Mouse (Mus musculus): ENCODE measurements around the gene Akirin2.

The Akirin2 gene

GRCm38 (mm10) chr4:34584871-34585607, 34.3 kb downstream of the Akirin2 start:
- DNase-seq: no peak

- no peak for DNase-seq
These were observed 52.4 kb downstream of the Akirin2 start for GRCm38 (mm10) chr4:34603123-34603522.

GRCm38 (mm10) chr4:34606658-34607057, 55.9 kb downstream of the Akirin2 start:
- no peak for DNase-seq

DNA sequence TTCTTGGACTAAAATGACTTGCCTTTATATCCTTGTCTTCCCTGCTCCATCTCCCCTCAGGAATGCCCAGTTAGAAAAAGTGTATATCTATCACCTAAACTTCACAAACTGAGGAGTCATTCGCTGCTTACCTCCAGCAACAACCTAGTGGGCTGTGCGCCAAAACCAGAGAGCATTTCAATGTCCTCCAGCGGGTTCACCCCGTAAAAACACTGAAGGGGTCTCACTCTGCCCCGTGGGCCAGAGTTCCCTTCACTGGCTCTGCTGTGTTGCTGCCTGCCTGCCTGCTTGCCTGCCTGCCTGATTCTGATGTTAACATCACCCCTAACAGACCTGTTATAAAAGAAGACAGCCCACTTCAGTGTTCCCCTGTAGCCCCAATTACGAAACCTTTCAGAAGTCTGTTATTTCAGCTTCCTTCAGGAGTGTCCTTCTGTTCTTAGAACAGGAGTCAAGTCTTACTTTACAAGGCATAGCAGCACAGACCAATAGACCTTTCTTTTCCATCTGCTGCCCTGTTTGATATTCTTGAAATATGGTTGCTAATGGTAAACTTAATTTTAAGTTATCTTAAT, 62.9 kb downstream of the Akirin2 start:
- DNase-seq: peak; percentile 9

DNA sequence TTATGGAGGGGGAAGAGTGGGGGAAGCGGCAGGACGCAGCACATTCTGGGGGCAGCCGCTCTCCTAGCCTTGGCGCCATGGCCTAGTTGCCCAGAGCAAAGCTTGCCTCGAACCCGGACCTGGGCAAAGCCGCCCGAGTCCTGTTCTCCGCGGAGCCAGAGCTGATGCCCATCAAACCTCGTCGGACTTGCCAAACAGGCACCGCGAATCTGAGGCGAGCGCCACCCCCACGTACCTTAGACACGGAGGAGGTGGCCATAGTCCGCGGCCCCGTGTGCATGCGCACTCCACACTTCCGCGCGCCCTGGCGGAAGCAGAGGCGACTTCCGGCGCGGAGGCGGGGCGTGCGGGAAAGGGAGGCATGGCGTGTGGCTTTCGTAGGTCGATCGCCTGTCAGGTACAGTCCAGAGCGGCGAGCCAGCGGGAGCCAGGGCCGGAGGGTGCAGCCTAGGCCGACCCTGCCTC, 63.9 kb downstream of the Akirin2 start, which contains the start of the genes Orc3 and Rars2:
Gene Orc3 (minus strand): TSS at position 315 of the 465 bp plus-strand sequence.
Gene Rars2 (plus strand): TSS at position 328 of the 465 bp plus-strand sequence.
- peak; percentile 95 for DNase-seq

GRCm38 (mm10) chr4:34615303-34615702, 64.6 kb downstream of the Akirin2 start:
- peak; percentile 26 for DNase-seq

- DNase-seq: no peak
These were observed 65.4 kb downstream of the Akirin2 start for GRCm38 (mm10) chr4:34616146-34616545.
